Mouse (Mus musculus) gastrocnemius, adult 8-10 months (tissue): ENCODE results near the gene Zbtb6. TPM values are rescaled to one million over a fixed set of nuclear protein-coding genes. Genes with fewer than 3 reads are reported as not detected.

Experiments used
- total RNA-seq, 4 experiments: library from RNA; stranded (reverse); gene quantifications; 2 replicates each; pipeline ENCODE4 v1.2.4; 2022

The Zbtb6 gene
- total RNA-seq, 4 experiments from 2014 or later = 2.3 to 3.8 (median 3.5) TPM

Other genes starting within 250 kb of the Zbtb6 start
- gene Olfr366, start 231.6 kb downstream of the Zbtb6 start, total RNA-seq = not detected
- not detected for gene Olfr368, start 116.7 kb downstream of the Zbtb6 start, total RNA-seq
- 10 to 100 TPM in 1 of 4 experiments, 1 to 10 TPM in 3; 8.2 to 11.7 (median 8.9) TPM for gene Pdcl, start 83.8 kb downstream of the Zbtb6 start, total RNA-seq
- 10 to 100 TPM; 32.4 to 67.5 (median 43.8) TPM for gene Rc3h2, start 20.3 kb downstream of the Zbtb6 start, total RNA-seq
- gene Zbtb26, start within 50 bp of the Zbtb6 start, total RNA-seq = 1 to 10 TPM; 3.3 to 5.3 (median 4.2) TPM
- gene Rabgap1, start 108 bp upstream of the Zbtb6 start, total RNA-seq = 10 to 100 TPM; 29.6 to 34.5 (median 31.0) TPM
- 1 to 10 TPM in 1 of 4 experiments, under 1 TPM in 3; 0.31 to 1.6 (median 0.40) TPM for gene Gpr21, start 73.2 kb upstream of the Zbtb6 start, total RNA-seq